Comparison of ENCODE assay signal across 8 mouse cellular contexts in genomic region chr4:151995371-151996172, GRCm38 (mm10). TPM values are rescaled to one million over a fixed set of nuclear protein-coding genes. Genes with fewer than 3 reads are reported as not detected.
A peak's percentile ranks its signal among the peaks of the same experiment; 100 is the strongest.
DNase-seq lines count a peak whose midpoint lies in the region; ATAC-seq and TF ChIP-seq lines count a peak whose summit lies in the region.

No protein-coding gene starts in this region.

- peak overlapping the region; percentile 94 for H3K9ac ChIP-seq in liver, embryonic 13.5 days
- peak overlapping the region; percentile 90 for H3K9ac ChIP-seq in stomach, embryonic 15.5 days

- peaks cover 22% of the 10 kb centered on the region for H3K36me3 ChIP-seq in liver, embryonic 13.5 days
- peaks cover 21% of the 10 kb centered on the region for H3K36me3 ChIP-seq in stomach, embryonic 15.5 days

- H3K27ac ChIP-seq in cerebellum, adult 2 months (ENCODE audit: insufficient read depth, low read length) = no peak overlapping the region
- H3K27ac ChIP-seq in liver, embryonic 13.5 days = peak overlapping the region; percentile 80
- peak overlapping the region; percentile 82 for H3K27ac ChIP-seq in stomach, embryonic 15.5 days

- H3K4me1 ChIP-seq in cerebellum, adult 2 months (ENCODE audit: control insufficient read depth, insufficient read depth, low read length) = no peaks in the 10 kb centered on the region
- H3K4me1 ChIP-seq in liver, embryonic 13.5 days (replicated peaks) = peaks cover 44% of the 10 kb centered on the region
- peaks cover 17% of the 10 kb centered on the region; the same call in 1 of the 2 replicates for H3K4me1 ChIP-seq in stomach, embryonic 15.5 days

- H3K4me2 ChIP-seq in liver, embryonic 13.5 days = peak overlapping the region; percentile 100
- H3K4me2 ChIP-seq in stomach, embryonic 15.5 days = peak overlapping the region; percentile 87

- WGBS in cerebellum, adult 2 months = under 1% methylated on average over 82 of the region's 111 CpGs
- under 1% methylated on average over 90 of the region's 111 CpGs for WGBS in liver, embryonic 13.5 days (ENCODE audit: insufficient replicate concordance)
- WGBS in stomach, embryonic 15.5 days = 1% methylated on average over 74 of the region's 111 CpGs

- no peak for TF ChIP-seq CTCF in cerebellum, adult 2 months (IDR thresholded peaks at IDR 0.05; ENCODE audit: borderline replicate concordance, insufficient read depth, low read depth, low read length)

- H3K27me3 ChIP-seq in cerebellum, adult 2 months (ENCODE audit: control insufficient read depth, insufficient read depth, low read length) = no peaks in the 10 kb centered on the region
- peaks cover 43% of the 10 kb centered on the region for H3K27me3 ChIP-seq in liver, embryonic 13.5 days
- H3K27me3 ChIP-seq in stomach, embryonic 15.5 days (replicated peaks) = no peaks in the 10 kb centered on the region

- intact Hi-C loops in heart, postnatal 25 days (cut with DNase I) = no loop called here

- no peak; the same call in 1 of the 2 replicates for ATAC-seq in liver, embryonic 13.5 days (ENCODE audit: low read depth)
- ATAC-seq in stomach, embryonic 15.5 days (ENCODE audit: insufficient read depth, low FRiP score, low read depth) = no peak; the same call in 1 of the 2 replicates

- DNase-seq in cerebellum, adult 2 months = no peak
- DNase-seq in cerebellum, adult 9-11 months = no peak
- peak; percentile 35 for DNase-seq in ovary, adult 18-20 months (ENCODE audit: low spot score)
- DNase-seq in ovary, postnatal 10 days (ENCODE audit: low spot score) = no peak
- peak; percentile 18 for DNase-seq in heart, postnatal 25 days (ENCODE audit: low spot score)
- no peak for DNase-seq in liver, embryonic 13.5 days
- no peak for DNase-seq in layer of hippocampus, adult 9-11 months

- no peak for TF ChIP-seq POLR2A in cerebellum, adult 2 months (IDR thresholded peaks at IDR 0.05; ENCODE audit: borderline replicate concordance, insufficient read depth, low read length)

- H3K9me3 ChIP-seq in liver, embryonic 13.5 days (replicated peaks) = no peaks in the 10 kb centered on the region
- H3K9me3 ChIP-seq in stomach, embryonic 15.5 days = no peaks in the 10 kb centered on the region

- H3K4me3 ChIP-seq in cerebellum, adult 2 months (replicated peaks; ENCODE audit: insufficient read depth, low read depth, low read length) = peak overlapping the region; percentile 64
- H3K4me3 ChIP-seq in liver, embryonic 13.5 days (replicated peaks) = peak overlapping the region; percentile 97
- peak overlapping the region; percentile 99 for H3K4me3 ChIP-seq in stomach, embryonic 15.5 days (replicated peaks)

RNA-seq across cellular contexts. Expression of gene Phf13, which starts 0.5 kb away (rescaled TPM):
- polyA plus RNA-seq in cerebellum, adult 2 months (2012; rRNA removed) = 7.3 and 8.3 TPM in 2 replicates
- 1 to 10 TPM; 5.8 to 6.2 TPM for total RNA-seq in heart, postnatal 25 days (2021)
- 5.4 and 6.2 TPM in 2 replicates for polyA plus RNA-seq in liver, embryonic 13.5 days (2015; fragmentation: Nextera tagmentation; extraction: Ambion mirVana)
- polyA plus RNA-seq in stomach, embryonic 15.5 days (2015; fragmentation: Nextera tagmentation; extraction: Ambion mirVana) = 22.1 and 23.4 TPM in 2 replicates

RNA-seq across cellular contexts. Expression of gene Thap3, which starts 6.8 kb away (rescaled TPM):
- 42.7 and 43.3 TPM in 2 replicates for polyA plus RNA-seq in cerebellum, adult 2 months (2012; rRNA removed)
- 10 to 100 TPM; 11.5 TPM for total RNA-seq in heart, postnatal 25 days (2021)
- polyA plus RNA-seq in liver, embryonic 13.5 days (2015; fragmentation: Nextera tagmentation; extraction: Ambion mirVana) = 7.8 and 8.1 TPM in 2 replicates
- polyA plus RNA-seq in stomach, embryonic 15.5 days (2015; fragmentation: Nextera tagmentation; extraction: Ambion mirVana) = 39.4 and 39.7 TPM in 2 replicates

RNA-seq across cellular contexts. Expression of gene Klhl21, which starts 13.0 kb away (rescaled TPM):
- polyA plus RNA-seq in cerebellum, adult 2 months (2012; rRNA removed) = 14.5 and 14.7 TPM in 2 replicates
- 10 to 100 TPM; 69.8 to 76.2 TPM for total RNA-seq in heart, postnatal 25 days (2021)
- polyA plus RNA-seq in liver, embryonic 13.5 days (2015; fragmentation: Nextera tagmentation; extraction: Ambion mirVana) = 6.0 and 6.5 TPM in 2 replicates
- 13.5 and 14.0 TPM in 2 replicates for polyA plus RNA-seq in stomach, embryonic 15.5 days (2015; fragmentation: Nextera tagmentation; extraction: Ambion mirVana)

RNA-seq across cellular contexts. Expression of gene Zbtb48, which starts 31.9 kb away (rescaled TPM):
- polyA plus RNA-seq in cerebellum, adult 2 months (2012; rRNA removed) = 20.1 and 24.3 TPM in 2 replicates
- total RNA-seq in heart, postnatal 25 days (2021) = 1 to 10 TPM; 3.5 to 5.0 TPM
- 7.2 and 9.5 TPM in 2 replicates for polyA plus RNA-seq in liver, embryonic 13.5 days (2015; fragmentation: Nextera tagmentation; extraction: Ambion mirVana)
- 16.8 and 17.6 TPM in 2 replicates for polyA plus RNA-seq in stomach, embryonic 15.5 days (2015; fragmentation: Nextera tagmentation; extraction: Ambion mirVana)

RNA-seq across cellular contexts. Expression of gene Tas1r1, which starts 42.8 kb away (rescaled TPM):
- 0.10 and 0.27 TPM in 2 replicates for polyA plus RNA-seq in cerebellum, adult 2 months (2012; rRNA removed)
- under 1 TPM in 1 of 2 experiments, not detected in 1; 0.16 TPM for total RNA-seq in heart, postnatal 25 days (2021)
- 0.07 TPM in 1 of 2 replicates, not detected in the other for polyA plus RNA-seq in liver, embryonic 13.5 days (2015; fragmentation: Nextera tagmentation; extraction: Ambion mirVana)
- polyA plus RNA-seq in stomach, embryonic 15.5 days (2015; fragmentation: Nextera tagmentation; extraction: Ambion mirVana) = 0.28 and 0.31 TPM in 2 replicates

Comparison
In these comparisons a context has a peak if more than half of its experiments do, and no peak if none do; other contexts are left out.
1. DNase-seq: peak in ovary, adult 18-20 months (single experiment) and heart, postnatal 25 days (single experiment); none in cerebellum, adult 2 months (0 of 2), cerebellum, adult 9-11 months (single experiment), ovary, postnatal 10 days (single experiment), liver, embryonic 13.5 days (single experiment) and layer of hippocampus, adult 9-11 months (single experiment).
2. Peak in every context shown above with its lines, with median percentiles within 50 percentile points of each other: H3K4me3 ChIP-seq.